8 mouse cellular contexts compared by ENCODE assay signal in genomic region chr3:101805562-101806004, GRCm38 (mm10). TPM values are rescaled to one million over a fixed set of nuclear protein-coding genes. Genes with fewer than 3 reads are reported as not detected.
DNase-seq lines count a peak whose midpoint lies in the region; ATAC-seq lines count a peak whose summit lies in the region.

No protein-coding gene starts in this region.

- DNase-seq in forebrain, embryonic 10.5 days (ENCODE audit: extremely low spot score, low spot score), result peak; percentile 35
- DNase-seq in midbrain, embryonic 14.5 days, result no peak
- DNase-seq in layer of hippocampus, adult 8-10 months (ENCODE audit: low spot score in 2 of 2), result no peak
- DNase-seq in ovary, postnatal 10 days (ENCODE audit: low spot score), result no peak
- no peak for DNase-seq in T-cell, adult 2 months (ENCODE audit: low spot score)

- H3K9me3 ChIP-seq in forebrain, embryonic 10.5 days, result no peaks in the 10 kb centered on the region
- H3K9me3 ChIP-seq in forebrain, embryonic 16.5 days (ENCODE audit: control insufficient read depth, low read length), result no peaks in the 10 kb centered on the region
- no peaks in the 10 kb centered on the region for H3K9me3 ChIP-seq in heart, embryonic 12.5 days (replicated peaks)
- no peaks in the 10 kb centered on the region for H3K9me3 ChIP-seq in kidney, embryonic 16.5 days (ENCODE audit: low read length)
- H3K9me3 ChIP-seq in midbrain, embryonic 14.5 days (ENCODE audit: control insufficient read depth, low read length), result no peaks in the 10 kb centered on the region

- peaks cover 44% of the 10 kb centered on the region for H3K4me1 ChIP-seq in forebrain, embryonic 10.5 days
- peaks cover 14% of the 10 kb centered on the region for H3K4me1 ChIP-seq in forebrain, embryonic 16.5 days (replicated peaks; ENCODE audit: control insufficient read depth, insufficient read depth, low read length)
- H3K4me1 ChIP-seq in heart, embryonic 12.5 days (replicated peaks), result peaks cover 70% of the 10 kb centered on the region
- H3K4me1 ChIP-seq in kidney, embryonic 16.5 days (ENCODE audit: insufficient read depth, low read length), result peaks cover 49% of the 10 kb centered on the region
- peaks cover 6% of the 10 kb centered on the region; the same call in 1 of the 2 replicates for H3K4me1 ChIP-seq in midbrain, embryonic 14.5 days (ENCODE audit: control insufficient read depth, insufficient read depth, low read length)

- no peak for ATAC-seq in forebrain, embryonic 16.5 days
- peak; percentile 23; the same call in 1 of the 2 replicates for ATAC-seq in heart, embryonic 12.5 days (ENCODE audit: insufficient number of reproducible peaks, low FRiP score)
- peak; percentile 52 for ATAC-seq in kidney, embryonic 16.5 days (ENCODE audit: low FRiP score, low TSS enrichment)
- ATAC-seq in midbrain, embryonic 14.5 days (ENCODE audit: low FRiP score, low TSS enrichment), result 0 out of 2 replicates have a peak, but pooled peaks have one; percentile 3

- H3K27ac ChIP-seq in forebrain, embryonic 10.5 days, result 0 out of 2 replicates have a peak overlapping the region, but pooled peaks have one; percentile 60
- H3K27ac ChIP-seq in forebrain, embryonic 16.5 days (ENCODE audit: low read length), result no peak overlapping the region
- H3K27ac ChIP-seq in heart, embryonic 12.5 days (ENCODE audit: poor library complexity, severe bottlenecking), result peak overlapping the region; percentile 95
- peak overlapping the region; percentile 77 for H3K27ac ChIP-seq in kidney, embryonic 16.5 days (ENCODE audit: low read length)
- H3K27ac ChIP-seq in midbrain, embryonic 14.5 days (replicated peaks; ENCODE audit: low read depth, low read length), result no peak overlapping the region

- no peaks in the 10 kb centered on the region for H3K36me3 ChIP-seq in forebrain, embryonic 10.5 days (replicated peaks)
- H3K36me3 ChIP-seq in forebrain, embryonic 16.5 days (ENCODE audit: control insufficient read depth, insufficient read depth), result no peaks in the 10 kb centered on the region
- H3K36me3 ChIP-seq in heart, embryonic 12.5 days, result no peaks in the 10 kb centered on the region
- no peaks in the 10 kb centered on the region for H3K36me3 ChIP-seq in kidney, embryonic 16.5 days (ENCODE audit: insufficient read depth, low read length)
- no peaks in the 10 kb centered on the region for H3K36me3 ChIP-seq in midbrain, embryonic 14.5 days (ENCODE audit: control insufficient read depth, insufficient read depth, low read length)

- peaks cover 46% of the 10 kb centered on the region for H3K27me3 ChIP-seq in forebrain, embryonic 10.5 days (ENCODE audit: poor library complexity, severe bottlenecking)
- no peaks in the 10 kb centered on the region for H3K27me3 ChIP-seq in forebrain, embryonic 16.5 days (replicated peaks; ENCODE audit: control insufficient read depth, insufficient read depth, low read length)
- H3K27me3 ChIP-seq in heart, embryonic 12.5 days (replicated peaks), result no peaks in the 10 kb centered on the region
- no peaks in the 10 kb centered on the region for H3K27me3 ChIP-seq in kidney, embryonic 16.5 days (ENCODE audit: insufficient read depth, low read length)
- H3K27me3 ChIP-seq in midbrain, embryonic 14.5 days (ENCODE audit: control insufficient read depth, insufficient read depth, low read length), result no peaks in the 10 kb centered on the region

- H3K4me3 ChIP-seq in forebrain, embryonic 10.5 days, result no peak overlapping the region
- H3K4me3 ChIP-seq in forebrain, embryonic 16.5 days (replicated peaks; ENCODE audit: low read length), result no peak overlapping the region
- H3K4me3 ChIP-seq in heart, embryonic 12.5 days, result no peak overlapping the region
- no peak overlapping the region for H3K4me3 ChIP-seq in kidney, embryonic 16.5 days (ENCODE audit: low read length)
- H3K4me3 ChIP-seq in midbrain, embryonic 14.5 days (replicated peaks; ENCODE audit: low read depth, low read length), result no peak overlapping the region

- H3K4me2 ChIP-seq in forebrain, embryonic 16.5 days (ENCODE audit: low read length), result no peak overlapping the region
- peak overlapping the region; percentile 11; the same call in 1 of the 2 replicates for H3K4me2 ChIP-seq in heart, embryonic 12.5 days
- peak overlapping the region; percentile 24 for H3K4me2 ChIP-seq in kidney, embryonic 16.5 days (replicated peaks; ENCODE audit: low read depth, low read length)
- H3K4me2 ChIP-seq in midbrain, embryonic 14.5 days (ENCODE audit: low read length), result no peak overlapping the region

- H3K9ac ChIP-seq in forebrain, embryonic 16.5 days (replicated peaks; ENCODE audit: low read depth, low read length), result no peak overlapping the region
- no peak overlapping the region for H3K9ac ChIP-seq in heart, embryonic 12.5 days
- H3K9ac ChIP-seq in kidney, embryonic 16.5 days (replicated peaks; ENCODE audit: low read length), result no peak overlapping the region
- no peak overlapping the region for H3K9ac ChIP-seq in midbrain, embryonic 14.5 days (replicated peaks; ENCODE audit: low read length)

- WGBS in forebrain, embryonic 10.5 days, result 17% methylated on average over 13 of the region's 13 CpGs
- WGBS in forebrain, embryonic 16.5 days, result 29% methylated on average over 13 of the region's 13 CpGs
- WGBS in heart, embryonic 12.5 days, result 22% methylated on average over 13 of the region's 13 CpGs
- 10% methylated on average over 13 of the region's 13 CpGs for WGBS in kidney, embryonic 16.5 days
- 30% methylated on average over 13 of the region's 13 CpGs for WGBS in midbrain, embryonic 14.5 days

RNA-seq across cellular contexts. Expression of gene Mab21l3, which starts 43.2 kb away (rescaled TPM):
- 0.85 and 1.1 TPM in 2 replicates for polyA plus RNA-seq in forebrain, embryonic 10.5 days (2016; fragmentation: Nextera tagmentation; extraction: Ambion mirVana)
- polyA plus RNA-seq in forebrain, embryonic 16.5 days (2015; fragmentation: Nextera tagmentation; extraction: Ambion mirVana), result 0.35 and 0.41 TPM in 2 replicates
- 0.32 and 0.62 TPM in 2 replicates for polyA plus RNA-seq in heart, embryonic 12.5 days (2016; fragmentation: Nextera tagmentation; extraction: Ambion mirVana)
- 0.78 and 1.0 TPM in 2 replicates for polyA plus RNA-seq in kidney, embryonic 16.5 days (2015; fragmentation: Nextera tagmentation; extraction: Ambion mirVana)
- 0.23 TPM in 1 of 2 replicates, not detected in the other for polyA plus RNA-seq in midbrain, embryonic 14.5 days (2014; fragmentation: Nextera tagmentation; extraction: Ambion mirVana)
- total RNA-seq in layer of hippocampus, adult 8-10 months (2022), result not detected

Comparison
In these comparisons a context has a peak if more than half of its experiments do, and no peak if none do; other contexts are left out.
1. H3K27ac ChIP-seq: peak in forebrain, embryonic 10.5 days (single experiment), heart, embryonic 12.5 days (single experiment) and kidney, embryonic 16.5 days (single experiment); none in forebrain, embryonic 16.5 days (single experiment) and midbrain, embryonic 14.5 days (single experiment).
2. H3K4me2 ChIP-seq: peak in heart, embryonic 12.5 days (single experiment) and kidney, embryonic 16.5 days (single experiment); none in forebrain, embryonic 16.5 days (single experiment) and midbrain, embryonic 14.5 days (single experiment).